ENCODE assay signal across 26 mouse cellular contexts in the genomic region with DNA sequence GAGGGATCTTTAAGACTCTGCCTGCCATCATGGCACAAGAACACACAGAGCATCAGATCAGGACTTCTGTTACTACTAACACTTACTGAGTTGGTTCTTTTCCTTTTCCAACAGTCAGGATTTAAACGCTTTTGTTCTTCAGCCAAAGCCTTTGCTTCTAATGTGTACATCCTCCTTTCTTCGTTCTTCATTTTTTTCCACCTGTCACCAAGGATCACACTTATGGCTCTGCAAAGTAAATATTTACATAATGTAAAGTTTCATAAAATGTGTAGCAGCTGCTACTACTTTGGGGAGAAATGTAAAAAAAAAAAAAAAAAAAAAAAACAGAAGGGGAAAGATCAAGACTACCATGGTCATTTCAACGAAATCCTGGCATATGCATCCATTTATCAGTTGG. TPM values are rescaled to one million over a fixed set of nuclear protein-coding genes. Genes with fewer than 3 reads are reported as not detected.
DNase-seq lines count a peak whose midpoint lies in the region; ATAC-seq and TF ChIP-seq lines count a peak whose summit lies in the region.
"Had no signal": no experiment of that assay in that cellular context is flagged by ENCODE, and none has a peak within 500 bp of the region (broad histone marks: within the 10 kb centered on the region; RNA-seq: fewer than 3 reads in every experiment).

No protein-coding gene starts in this region.

- no peak for TF ChIP-seq POLR2A in MEL (IDR thresholded peaks at IDR 0.05; ENCODE audit: control insufficient read depth in 1 of 2, insufficient read depth in 1 of 2, low read depth in 1 of 2, low read length in 2 of 2, poor library complexity in 1 of 2)

- H3K9ac ChIP-seq in embryonic facial prominence, embryonic 14.5 days (ENCODE audit: low read depth, low read length) = no peak overlapping the region
- no peak overlapping the region for H3K9ac ChIP-seq in lung, embryonic 15.5 days
- H3K9ac ChIP-seq in MEL (ENCODE audit: control insufficient read depth, low read depth, low read length, poor library complexity, severe bottlenecking) = no peak overlapping the region
- H3K9ac ChIP-seq: embryonic facial prominence, embryonic 12.5 days; embryonic facial prominence, embryonic 15.5 days; forebrain, embryonic 12.5 days had no signal

- no peaks in the 10 kb centered on the region for H3K4me1 ChIP-seq in embryonic facial prominence, embryonic 14.5 days (ENCODE audit: control insufficient read depth, insufficient read depth, low read length)
- H3K4me1 ChIP-seq in embryonic facial prominence, embryonic 10.5 days = no peaks in the 10 kb centered on the region
- peaks cover 2% of the 10 kb centered on the region; the same call in 1 of the 2 replicates for H3K4me1 ChIP-seq in lung, embryonic 15.5 days
- peaks cover 0 to 7% of the 10 kb centered on the region in 2 experiments; a peak in 2 of 4 replicates for H3K4me1 ChIP-seq in MEL (ENCODE audit: control insufficient read depth in 1 of 2, insufficient read depth in 2 of 2, low read length in 2 of 2)
- H3K4me1 ChIP-seq: embryonic facial prominence, embryonic 12.5 days; embryonic facial prominence, embryonic 15.5 days; forebrain, embryonic 10.5 days; forebrain, embryonic 12.5 days had no signal

- no peak overlapping the region for H3K4me3 ChIP-seq in embryonic facial prominence, embryonic 14.5 days (ENCODE audit: low read depth, low read length)
- no peak overlapping the region for H3K4me3 ChIP-seq in embryonic facial prominence, embryonic 10.5 days
- H3K4me3 ChIP-seq in lung, embryonic 15.5 days = no peak overlapping the region
- H3K4me3 ChIP-seq in MEL (ENCODE audit: control insufficient read depth in 1 of 2, insufficient read depth in 1 of 2, low read depth in 2 of 2, low read length in 2 of 2) = no peak overlapping the region
- H3K4me3 ChIP-seq: embryonic facial prominence, embryonic 12.5 days; embryonic facial prominence, embryonic 15.5 days; erythroblast, embryonic 14.5 days; forebrain, embryonic 10.5 days; forebrain, embryonic 12.5 days had no signal

- no peak for TF ChIP-seq CTCF in MEL (IDR thresholded peaks at IDR 0.05 in 2 of 3, conservative IDR thresholded peaks at IDR 0.05 in 1 of 3; ENCODE audit: control insufficient read depth in 1 of 3, insufficient read depth in 1 of 3, low read depth in 2 of 3, low read length in 3 of 3, poor library complexity in 1 of 3, severe bottlenecking in 1 of 3)

- no peaks in the 10 kb centered on the region for H3K27me3 ChIP-seq in embryonic facial prominence, embryonic 14.5 days (replicated peaks; ENCODE audit: control insufficient read depth, insufficient read depth, low read length)
- H3K27me3 ChIP-seq in embryonic facial prominence, embryonic 10.5 days (replicated peaks; ENCODE audit: low read depth, poor library complexity, severe bottlenecking) = no peaks in the 10 kb centered on the region
- H3K27me3 ChIP-seq in lung, embryonic 15.5 days = no peaks in the 10 kb centered on the region
- no peaks in the 10 kb centered on the region for H3K27me3 ChIP-seq in MEL (ENCODE audit: control insufficient read depth in 1 of 2, insufficient read depth in 2 of 2, low read length in 2 of 2)
- H3K27me3 ChIP-seq: CH12.LX; embryonic facial prominence, embryonic 12.5 days; embryonic facial prominence, embryonic 15.5 days; forebrain, embryonic 12.5 days had no signal

- no peak for ATAC-seq in embryonic facial prominence, embryonic 14.5 days (ENCODE audit: low read depth)
- peak; percentile 23; the same call in 1 of the 2 replicates for ATAC-seq in lung, embryonic 15.5 days (ENCODE audit: borderline replicate concordance, extremely low read depth, low FRiP score, low TSS enrichment)
- ATAC-seq: CD4-positive, CD25-positive, alpha-beta regulatory T cell, adult 4 months; forebrain, embryonic 14.5 days; forebrain, embryonic 16.5 days had no signal

- peak; percentile 7 for DNase-seq in embryonic facial prominence, embryonic 14.5 days (ENCODE audit: low spot score)
- DNase-seq in embryonic facial prominence, embryonic 10.5 days (ENCODE audit: low spot score) = no peak
- DNase-seq in lung, postnatal 10 days = no peak
- DNase-seq in MEL (ENCODE audit: low read depth, low spot score) = no peak
- DNase-seq: adrenal gland, adult 2 months; adrenal gland, postnatal 10 days; adrenal gland, postnatal 25 days; B cell, adult 2 months; cerebellum, adult 11 months; cerebellum, adult 18-20 months; cerebellum, adult 8-10 months; cerebellum, adult 9-11 months; cerebellum, postnatal 14 days; cerebellum, postnatal 36 days; embryo, embryonic 11 days had no signal

- H3K79me2 ChIP-seq in MEL (ENCODE audit: control insufficient read depth, insufficient read depth, low read length, poor library complexity) = no peaks in the 10 kb centered on the region

- TF ChIP-seq RAD21 in MEL (IDR thresholded peaks at IDR 0.05; ENCODE audit: low read depth, low read length) = no peak

- H3K4me2 ChIP-seq in embryonic facial prominence, embryonic 14.5 days (ENCODE audit: low read depth, low read length) = no peak overlapping the region
- no peak overlapping the region for H3K4me2 ChIP-seq in lung, embryonic 15.5 days
- H3K4me2 ChIP-seq: embryonic facial prominence, embryonic 12.5 days; embryonic facial prominence, embryonic 15.5 days; forebrain, embryonic 12.5 days had no signal

- no peak overlapping the region for H3K27ac ChIP-seq in embryonic facial prominence, embryonic 14.5 days (replicated peaks; ENCODE audit: low read depth, low read length)
- H3K27ac ChIP-seq in embryonic facial prominence, embryonic 10.5 days (replicated peaks) = no peak overlapping the region
- H3K27ac ChIP-seq in lung, embryonic 15.5 days = no peak overlapping the region
- no peak overlapping the region for H3K27ac ChIP-seq in MEL (ENCODE audit: control insufficient read depth, low read depth, low read length)
- H3K27ac ChIP-seq: embryonic facial prominence, embryonic 12.5 days; embryonic facial prominence, embryonic 15.5 days; forebrain, embryonic 10.5 days; forebrain, embryonic 12.5 days had no signal

- WGBS in embryonic facial prominence, embryonic 14.5 days = 64% methylated on average over 3 of the region's 3 CpGs
- WGBS in embryonic facial prominence, embryonic 10.5 days = 88% methylated on average over 3 of the region's 3 CpGs
- WGBS in lung, embryonic 15.5 days = 24% methylated on average over 3 of the region's 3 CpGs

- no peak for TF ChIP-seq EP300 in MEL (IDR thresholded peaks at IDR 0.05; ENCODE audit: low read depth in 1 of 2, low read length in 2 of 2)

- H3K36me3 ChIP-seq in embryonic facial prominence, embryonic 14.5 days (ENCODE audit: control insufficient read depth, insufficient read depth, low read length) = peaks cover 77% of the 10 kb centered on the region
- H3K36me3 ChIP-seq in embryonic facial prominence, embryonic 10.5 days (replicated peaks) = peaks cover 93% of the 10 kb centered on the region
- peaks cover 78% of the 10 kb centered on the region for H3K36me3 ChIP-seq in lung, embryonic 15.5 days
- peaks cover 2 to 4% of the 10 kb centered on the region in 2 experiments for H3K36me3 ChIP-seq in MEL (ENCODE audit: control insufficient read depth in 1 of 2, insufficient read depth in 2 of 2, low read length in 2 of 2)

- H3K9me3 ChIP-seq in embryonic facial prominence, embryonic 14.5 days (ENCODE audit: control insufficient read depth, low read length) = no peaks in the 10 kb centered on the region
- no peaks in the 10 kb centered on the region for H3K9me3 ChIP-seq in embryonic facial prominence, embryonic 10.5 days
- H3K9me3 ChIP-seq in lung, embryonic 15.5 days = no peaks in the 10 kb centered on the region
- no peaks in the 10 kb centered on the region for H3K9me3 ChIP-seq in MEL (replicated peaks; ENCODE audit: insufficient read depth, low read length)
- H3K9me3 ChIP-seq: embryonic facial prominence, embryonic 12.5 days; embryonic facial prominence, embryonic 15.5 days; forebrain, embryonic 10.5 days; forebrain, embryonic 12.5 days; G1E had no signal

TF ChIP-seq in MEL, 35 proteins besides CTCF, POLR2A, EP300 and RAD21:
- peak; percentile 48 for TF ChIP-seq ZNF384 (IDR thresholded peaks at IDR 0.05; ENCODE audit: low read depth, low read length)
- TF ChIP-seq MAX (IDR thresholded peaks at IDR 0.05; ENCODE audit: low read length) = no peak

RNA-seq across cellular contexts. Expression of gene Hbp1, which starts 21.8 kb away (rescaled TPM):
- polyA plus RNA-seq in embryonic facial prominence, embryonic 14.5 days (2014; fragmentation: Nextera tagmentation; extraction: Ambion mirVana) = 116 and 129 TPM in 2 replicates
- polyA plus RNA-seq in embryonic facial prominence, embryonic 10.5 days (2016; fragmentation: Nextera tagmentation; extraction: Ambion mirVana) = 92.9 and 103 TPM in 2 replicates
- 126 and 133 TPM in 2 replicates for polyA plus RNA-seq in lung, embryonic 15.5 days (2015; fragmentation: Nextera tagmentation; extraction: Ambion mirVana)
- 4.3 and 7.2 TPM in 2 replicates for total RNA-seq in MEL (2012; rRNA removed)
- polyA plus RNA-seq in MEL (2012; ENCODE audit: insufficient read depth in 1 of 2, insufficient read length in 2 of 2, low read depth in 1 of 2, low replicate concordance in 2 of 2, missing spikeins in 1 of 2) = 1 to 10 TPM in 1 of 2 experiments, not detected in 1; 8.8 TPM
